Mouse (Mus musculus) myocyte (in vitro differentiated cells): ENCODE data around the gene Il4ra.

Source experiments
- CEBPB ChIP-seq: IDR thresholded peaks from 2 replicates; pipeline ENCODE4 v1.6.1; 2011; ENCODE audit warnings: mild to moderate bottlenecking, moderate library complexity; ENCODE audit not compliant: poor library complexity, insufficient read depth, severe bottlenecking
- E2F4 ChIP-seq: IDR thresholded peaks from one replicate; pipeline ENCODE4 v1.6.1; 2011; ENCODE audit warnings: mild to moderate bottlenecking, control low read depth, moderate library complexity; ENCODE audit not compliant: insufficient read depth
- MAX ChIP-seq: IDR thresholded peaks from one replicate; pipeline ENCODE4 v1.6.1; 2011; ENCODE audit warnings: low read depth, mild to moderate bottlenecking, control low read depth
- POLR2A ChIP-seq: IDR thresholded peaks from one replicate; pipeline ENCODE4 v1.6.1; 2011; ENCODE audit warnings: low read depth, mild to moderate bottlenecking, control low read depth, moderate library complexity; ENCODE audit not compliant: insufficient read length
- POLR2AphosphoS2 ChIP-seq: IDR thresholded peaks from one replicate; pipeline ENCODE4 v1.6.1; 2011; ENCODE audit warnings: low read depth, control low read depth; ENCODE audit not compliant: insufficient read length
- REST ChIP-seq: IDR thresholded peaks from one replicate; pipeline ENCODE4 v1.6.1; 2011; ENCODE audit warnings: mild to moderate bottlenecking, control low read depth, moderate library complexity; ENCODE audit not compliant: insufficient read depth, insufficient read length
- SRF ChIP-seq: IDR thresholded peaks from one replicate; pipeline ENCODE4 v1.6.1; 2011; ENCODE audit warnings: low read depth; ENCODE audit not compliant: control insufficient read depth, insufficient read length
- TCF12 ChIP-seq: IDR thresholded peaks from one replicate; pipeline ENCODE4 v1.6.1; 2011; ENCODE audit warnings: mild to moderate bottlenecking, control low read depth; ENCODE audit not compliant: poor library complexity, insufficient read depth, severe bottlenecking
- USF1 ChIP-seq: IDR thresholded peaks from one replicate; pipeline ENCODE4 v1.6.1; 2011; ENCODE audit warnings: low read depth, mild to moderate bottlenecking, control low read depth, moderate library complexity

DNA sequence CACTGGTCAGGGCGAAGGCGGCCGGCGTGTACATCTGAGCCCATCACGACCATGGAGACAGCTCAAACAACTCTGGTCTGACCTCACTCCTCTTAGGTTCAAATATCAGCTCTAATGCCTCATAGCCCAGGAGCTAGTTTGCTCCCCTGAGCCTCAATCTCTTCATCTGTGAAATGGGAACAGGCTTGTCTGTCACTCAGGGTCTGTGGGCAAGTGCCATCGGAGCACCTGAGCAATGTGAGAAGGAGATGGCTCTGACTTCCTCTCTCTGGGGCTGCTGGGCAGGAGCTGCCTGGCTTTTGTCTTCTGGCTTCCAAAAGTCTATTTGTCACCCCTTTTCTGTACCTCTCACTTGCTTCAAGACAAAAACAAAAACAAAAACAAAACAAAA is 49.4 kb downstream of the Il4ra start:
- TF ChIP-seq TCF12 (no peak), POLR2AphosphoS2 (no peak), MAX (no peak), POLR2A (no peak), E2F4 (no peak), USF1 (no peak), REST (no peak), CEBPB (no peak), SRF (no peak)
